Mouse (Mus musculus) monocyte, adult 2 months (primary cell): Measurements from ENCODE around the gene Dnah3.
A peak's percentile ranks its signal among the peaks of the same experiment; 100 is the strongest.

Experiments
- DNase-seq, 2 experiments: peaks; one replicate each; pipeline ENCODE4 v3.0.0; 2022; ENCODE audit warnings: low spot score in 2 of 2, low read depth in 1 of 2

Gene Dnah3

DNA sequence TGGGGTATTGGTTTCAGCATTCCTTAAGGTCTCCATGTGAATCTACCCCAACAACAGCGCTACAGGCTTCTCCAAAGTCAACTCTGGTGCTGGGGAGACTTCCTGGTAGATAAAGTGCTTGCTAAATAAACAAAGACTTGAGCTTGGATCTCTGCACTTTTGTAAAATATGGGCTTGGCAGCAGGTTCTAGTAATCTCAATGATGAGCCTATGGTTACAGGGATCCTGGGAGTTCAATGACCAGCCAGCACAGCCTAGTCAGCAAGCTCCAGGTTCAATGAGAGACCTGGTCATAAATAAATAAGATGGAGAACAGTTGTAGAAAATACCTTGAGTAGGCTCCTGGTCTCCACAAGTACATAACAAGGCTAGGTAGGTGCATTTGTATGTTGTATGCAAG is 141.0 kb downstream of the Dnah3 start:
- DNase-seq: no peak

DNA sequence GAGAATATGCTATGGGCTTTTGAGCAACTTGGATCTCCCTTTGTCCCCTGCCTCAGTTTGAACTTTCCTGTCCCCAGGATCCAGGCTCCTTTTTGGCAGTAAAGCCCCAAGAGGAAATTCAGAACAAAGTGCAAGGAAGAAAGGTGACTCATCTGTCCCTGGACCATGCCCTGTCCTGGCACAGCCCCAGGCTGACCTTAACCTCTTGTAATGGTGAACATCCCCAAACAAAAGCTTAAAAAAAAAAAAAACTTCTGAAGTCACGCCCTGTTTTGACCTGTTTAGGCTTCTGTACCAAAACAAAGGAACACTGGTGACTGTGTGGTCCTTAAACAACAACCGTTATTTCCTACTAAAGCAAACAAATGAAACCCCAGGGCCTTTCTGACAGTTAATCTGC is 153.5 kb downstream of the Dnah3 start:
- DNase-seq: no peak

DNA sequence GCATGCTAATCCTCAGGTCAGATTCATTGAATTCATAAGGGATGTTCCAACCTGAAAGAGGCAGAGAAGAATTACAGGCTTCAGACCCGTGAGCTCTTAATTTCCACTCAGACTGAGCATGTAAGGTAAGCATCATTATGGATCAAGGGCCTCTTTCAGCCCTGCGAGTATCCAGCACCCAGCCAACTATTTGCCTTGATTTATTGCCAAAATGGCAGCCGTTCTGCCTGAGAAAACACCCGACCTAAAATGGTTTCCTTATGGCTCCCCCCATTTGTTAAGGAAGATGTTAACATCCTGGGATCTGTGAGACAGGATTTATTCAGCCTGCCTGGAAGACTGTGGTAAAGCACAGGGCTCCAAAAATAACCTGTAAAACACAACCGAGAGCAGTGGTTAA is 158.0 kb downstream of the Dnah3 start:
- DNase-seq: no peak

- DNase-seq: no peak
Measured at GRCm38 (mm10) chr7:119936321-119936720, 158.8 kb downstream of the Dnah3 start.

DNA sequence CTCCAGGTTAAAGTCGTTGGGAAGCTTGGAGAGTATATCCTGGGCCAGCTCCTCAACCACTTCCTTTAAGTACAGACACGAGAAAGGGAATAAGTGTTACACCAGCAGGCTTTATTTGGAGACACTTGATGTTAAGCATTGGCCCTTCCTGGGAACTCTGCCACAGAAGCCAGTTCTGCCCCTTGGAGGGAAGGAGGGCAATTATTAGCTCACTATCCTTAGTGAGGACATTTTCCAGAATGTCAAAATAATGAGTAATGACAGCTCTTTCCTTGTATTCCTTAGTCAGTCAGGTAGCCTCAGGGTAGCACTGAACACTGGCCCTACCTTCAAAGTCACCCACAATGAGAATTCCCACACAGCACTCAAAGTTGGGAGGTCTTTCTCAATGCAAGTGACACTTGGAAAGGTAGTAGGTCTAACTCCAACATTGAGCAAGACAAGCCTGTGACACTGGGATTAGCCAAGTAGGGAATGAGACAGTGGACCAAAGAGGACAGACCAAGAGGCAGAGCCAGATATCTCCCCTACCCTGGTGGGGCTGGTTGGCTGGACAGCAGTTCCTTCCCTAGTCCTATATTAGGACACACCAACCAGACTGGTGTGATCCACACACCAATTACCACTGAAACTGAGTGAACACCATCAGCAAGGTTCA is 166.2 kb downstream of the Dnah3 start:
- DNase-seq: no peak

GRCm38 (mm10) chr7:119921054-119921453 is 174.0 kb downstream of the Dnah3 start:
- no peak for DNase-seq

- no peak for DNase-seq
Measured at GRCm38 (mm10) chr7:119920457-119920856, 174.6 kb downstream of the Dnah3 start.

GRCm38 (mm10) chr7:119911727-119912126 is 183.4 kb downstream of the Dnah3 start:
- DNase-seq: no peak

DNA sequence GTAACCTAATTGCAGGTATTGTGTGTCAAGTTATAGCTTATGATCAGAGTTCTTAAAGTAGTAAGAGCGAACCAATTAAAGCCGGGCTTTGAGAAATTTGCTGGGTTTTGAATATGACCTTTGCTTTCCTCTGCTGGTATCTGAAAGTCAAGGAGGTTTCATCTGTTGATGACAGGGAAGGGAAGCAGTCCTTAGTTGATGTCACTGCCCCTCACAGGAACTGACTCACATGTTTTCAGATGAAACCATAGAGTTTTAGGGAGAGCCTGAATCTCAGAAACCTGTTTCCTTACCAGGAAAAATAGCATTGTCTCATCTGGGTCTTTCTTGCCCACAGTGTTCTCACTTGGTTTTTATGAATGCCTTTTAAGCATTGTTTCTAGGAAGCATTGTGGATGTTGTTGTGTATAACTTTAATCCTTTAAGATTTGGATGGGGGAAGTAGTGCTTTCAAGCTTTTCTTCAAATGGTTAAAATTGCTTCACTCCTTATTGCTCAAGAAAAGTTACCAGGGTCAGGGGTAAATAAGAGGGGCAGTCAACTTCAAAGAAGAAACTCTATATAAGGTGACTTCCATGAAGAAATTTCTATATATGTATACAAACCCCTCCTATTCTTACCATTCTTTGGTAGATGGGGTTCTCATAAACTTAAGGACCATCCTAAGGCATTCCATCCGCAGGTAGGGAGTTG is 188.4 kb downstream of the Dnah3 start:
- DNase-seq: no peak

GRCm38 (mm10) chr7:119899386-119900057 is 195.6 kb downstream of the Dnah3 start:
- no peak for DNase-seq

DNA sequence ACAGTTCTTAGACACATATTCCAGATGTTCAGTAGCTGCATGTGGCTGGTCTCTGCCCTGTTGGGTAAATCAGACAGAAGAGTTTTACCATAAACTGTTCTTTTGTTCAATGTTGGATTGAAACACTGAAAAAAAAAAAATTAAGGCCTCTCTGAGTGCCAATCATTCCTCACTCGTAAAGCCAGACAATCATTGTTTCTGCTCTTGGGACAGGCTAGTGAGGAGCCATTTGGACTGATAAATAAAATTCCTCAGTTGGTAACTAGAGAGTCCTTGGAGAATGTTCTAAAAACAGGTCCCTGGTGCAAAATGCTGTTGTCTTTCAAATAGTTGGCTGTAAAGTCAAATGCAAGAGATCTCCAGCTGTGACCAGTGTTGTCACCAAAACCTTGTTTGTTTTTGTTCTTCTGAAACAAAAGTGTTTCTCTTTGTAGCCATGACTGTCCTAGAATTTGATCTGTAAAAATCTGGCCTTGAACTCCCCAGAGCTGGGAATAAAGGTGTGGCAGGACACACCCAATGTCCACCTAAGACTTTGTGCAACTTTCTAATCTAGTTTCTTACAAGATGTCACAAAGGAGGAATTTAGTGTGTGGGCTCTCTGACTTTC is 196.7 kb downstream of the Dnah3 start:
- DNase-seq: no peak

DNA sequence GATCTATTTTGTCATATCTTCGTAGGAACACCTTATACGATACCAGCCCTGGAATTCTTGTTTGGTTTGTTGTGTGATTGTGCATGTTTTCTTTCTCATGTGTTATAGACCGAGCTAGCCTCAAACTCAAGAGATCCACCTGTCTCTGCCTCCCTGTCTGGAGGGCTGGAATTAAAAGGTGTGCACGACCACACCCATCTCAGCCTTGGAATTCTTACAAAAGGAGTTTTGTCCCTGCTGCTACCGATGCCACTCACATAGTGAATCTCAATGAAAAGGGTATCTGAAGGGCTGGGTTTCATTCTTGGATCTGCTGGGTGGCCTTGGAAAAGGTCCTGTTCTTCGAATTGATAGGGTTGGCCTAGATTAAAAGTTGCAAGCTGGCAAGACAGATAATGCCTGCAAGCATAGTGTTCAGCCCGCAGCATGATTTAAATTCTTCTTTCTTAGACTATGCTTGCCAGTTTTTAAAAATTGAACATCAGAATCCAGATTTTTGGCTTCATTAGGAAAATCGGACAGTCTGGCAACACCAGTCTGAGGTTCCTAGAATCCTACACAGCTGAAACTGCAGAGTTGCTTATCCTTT is 197.5 kb downstream of the Dnah3 start:
- no peak for DNase-seq

DNA sequence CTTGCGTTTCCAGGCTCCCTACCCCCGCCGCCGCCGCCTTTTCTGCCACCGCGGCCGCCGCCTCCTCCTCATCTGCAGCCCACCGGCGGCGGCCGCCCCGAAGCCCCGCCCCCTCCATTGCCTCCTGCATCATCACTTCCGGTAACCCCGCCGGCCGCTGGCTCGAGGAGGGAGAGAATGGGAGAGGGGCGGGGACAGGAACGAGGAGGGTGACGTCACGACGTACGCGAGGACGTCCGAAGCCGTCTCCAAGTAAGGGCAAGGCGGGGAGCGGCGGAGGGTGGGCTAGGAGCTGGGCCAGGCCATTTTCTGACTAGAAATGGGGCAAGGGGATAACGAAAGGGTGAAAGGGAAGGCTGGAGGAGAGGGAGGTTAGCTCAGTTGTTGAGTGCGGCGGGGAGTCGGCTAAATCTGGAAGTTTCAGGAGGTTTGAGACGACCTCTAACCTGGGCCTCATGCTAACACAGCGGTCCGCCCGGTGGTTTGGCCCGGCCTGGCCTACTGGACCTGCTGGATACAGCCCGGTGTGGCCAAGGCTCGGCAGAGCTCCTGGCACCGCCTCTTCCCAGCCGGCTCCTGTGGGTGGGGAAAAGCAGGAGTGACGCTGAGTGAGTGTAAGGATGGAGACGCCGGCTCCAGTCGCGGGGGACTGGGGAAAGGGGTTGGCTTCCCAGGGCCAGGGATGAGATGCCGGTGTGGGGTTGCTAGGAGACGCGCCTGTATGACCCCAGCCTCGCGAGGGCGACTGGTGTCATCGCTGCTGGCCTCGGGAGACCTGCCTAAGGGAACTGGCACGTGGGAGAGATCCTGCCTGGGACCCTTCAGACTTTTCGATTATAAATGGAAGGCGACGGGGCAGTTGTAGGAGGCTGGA is 199.2 kb downstream of the Dnah3 start, which contains the start of the genes Lyrm1 and Dcun1d3:
TSS of gene Lyrm1 (plus strand) at position 223 of the 874 bp plus-strand sequence.
TSS of gene Dcun1d3 (minus strand) at position 660 of the 874 bp plus-strand sequence.
- peak; percentile 88 to 92 for DNase-seq

- peak in 1 of 2 experiments; percentile 4 for DNase-seq
Measured at GRCm38 (mm10) chr7:119894818-119895544, 200.1 kb downstream of the Dnah3 start.

DNA sequence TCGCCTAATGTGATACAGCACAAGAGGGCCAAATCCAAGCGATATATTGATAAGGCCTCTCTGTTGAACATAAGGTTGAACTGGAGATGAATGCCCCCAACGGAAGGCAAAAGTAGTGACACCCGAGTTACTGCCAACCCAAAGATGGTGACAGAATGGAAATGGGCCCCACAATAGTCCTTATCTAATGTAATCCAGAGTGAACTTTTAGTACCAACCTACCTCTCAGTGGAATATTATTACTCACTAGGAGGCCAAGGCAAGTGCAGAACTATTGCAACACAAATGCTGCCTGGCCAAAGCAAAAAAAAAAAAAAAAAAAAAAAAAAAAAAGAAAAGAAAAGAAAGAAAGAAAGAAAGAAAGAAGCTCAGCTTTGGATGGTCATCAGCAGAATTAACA is 202.3 kb downstream of the Dnah3 start:
- DNase-seq: no peak

- DNase-seq: no peak
Measured at GRCm38 (mm10) chr7:119892198-119892597, 202.9 kb downstream of the Dnah3 start.

- DNase-seq: no peak
Measured at GRCm38 (mm10) chr7:119887887-119888286, 207.2 kb downstream of the Dnah3 start.

DNA sequence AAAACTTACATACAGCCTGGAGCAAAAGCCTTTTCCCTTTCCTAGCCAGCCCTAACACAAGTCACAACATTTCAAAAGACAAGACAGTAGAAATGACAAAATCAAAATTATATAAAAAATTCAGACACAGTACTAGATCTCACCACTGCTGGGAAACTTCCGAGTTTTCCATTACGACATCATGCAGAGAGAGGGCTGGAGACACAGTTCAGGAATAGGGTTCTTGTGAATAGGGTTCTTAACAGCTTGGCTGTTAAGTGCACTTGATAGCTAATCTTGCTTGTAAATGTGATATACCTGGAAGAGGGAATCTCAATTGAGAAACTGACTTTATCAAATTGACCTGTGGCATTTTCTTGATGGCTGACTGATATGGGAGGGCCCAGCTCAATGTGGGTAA is 213.9 kb downstream of the Dnah3 start:
- DNase-seq: no peak

- DNase-seq: no peak
Measured at GRCm38 (mm10) chr7:119880345-119880744, 214.7 kb downstream of the Dnah3 start.

- DNase-seq: peak in 1 of 2 experiments; percentile 4
Measured at GRCm38 (mm10) chr7:119879171-119879570, 215.9 kb downstream of the Dnah3 start.
